Mouse (Mus musculus) erythroblast, embryonic 14.5 days (primary cell): ENCODE results near the gene F3.

Experiments used
- GATA1 ChIP-seq: IDR thresholded peaks from 2 replicates; pipeline ENCODE4 v1.6.1; 2012; ENCODE audit warnings: low read length, inconsistent platforms, mixed read lengths
- TAL1 ChIP-seq: IDR thresholded peaks from 3 replicates; pipeline ENCODE4 v1.6.1; 2012; ENCODE audit warnings: low read length, inconsistent platforms, mixed read lengths

DNA sequence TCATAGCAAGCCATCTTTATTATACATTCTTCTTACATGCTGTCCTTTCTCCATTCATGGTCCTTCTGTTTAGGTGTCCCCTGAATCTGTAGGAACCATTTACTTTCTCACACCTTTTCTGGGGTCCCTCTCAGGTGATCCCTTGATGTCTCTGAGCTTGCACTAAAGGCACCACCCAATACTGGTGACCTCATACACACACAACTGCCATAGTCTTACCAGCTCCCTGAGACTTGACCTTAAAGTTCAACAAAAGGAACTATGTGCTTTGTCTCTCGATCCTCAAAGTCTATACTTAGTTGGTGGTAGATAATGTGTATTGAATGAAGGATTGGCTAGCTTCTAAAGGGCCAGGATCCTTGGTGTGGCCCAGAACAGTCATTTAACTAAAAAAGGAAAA lies 37.4 kb upstream of the F3 start:
- TF ChIP-seq GATA1: no peak
- no peak for TF ChIP-seq TAL1
